Mouse (Mus musculus): Measurements from ENCODE around the gene Dgcr2. TPM values are rescaled to one million over a fixed set of nuclear protein-coding genes. Genes with fewer than 3 reads are reported as not detected.

The Dgcr2 gene
- total RNA-seq, 4 experiments from 2014 or later, result 97.2 to 104 (median 101) TPM

GRCm38 (mm10) chr16:17809125-17809524 lies 89.2 kb downstream of the Dgcr2 start:
- no peak for DNase-seq (ENCODE audit: low spot score in 2 of 2)

- DNase-seq (ENCODE audit: low spot score in 2 of 2), result peak; percentile 77 to 80
Observed at GRCm38 (mm10) chr16:17807192-17808009, 91.0 kb downstream of the Dgcr2 start.

- no peak for DNase-seq (ENCODE audit: low spot score in 2 of 2)
Observed at GRCm38 (mm10) chr16:17806581-17807191, 91.7 kb downstream of the Dgcr2 start.

GRCm38 (mm10) chr16:17804982-17805381 lies 93.4 kb downstream of the Dgcr2 start:
- DNase-seq (ENCODE audit: low spot score in 2 of 2), result no peak

- DNase-seq (ENCODE audit: low spot score in 2 of 2), result no peak
Observed at GRCm38 (mm10) chr16:17804449-17804912, 93.9 kb downstream of the Dgcr2 start.

GRCm38 (mm10) chr16:17803675-17804448 lies 94.5 kb downstream of the Dgcr2 start:
- DNase-seq (ENCODE audit: low spot score in 2 of 2), result no peak

- peak in 1 of 2 experiments; percentile 51 for DNase-seq (ENCODE audit: low spot score in 2 of 2)
Observed at GRCm38 (mm10) chr16:17802839-17803674, 95.3 kb downstream of the Dgcr2 start.

- DNase-seq (ENCODE audit: low spot score in 2 of 2), result no peak
Observed at GRCm38 (mm10) chr16:17802456-17802838, 95.9 kb downstream of the Dgcr2 start.

GRCm38 (mm10) chr16:17801777-17802455 lies 96.4 kb downstream of the Dgcr2 start:
- no peak for DNase-seq (ENCODE audit: low spot score in 2 of 2)

GRCm38 (mm10) chr16:17799584-17799983 lies 98.8 kb downstream of the Dgcr2 start:
- no peak for DNase-seq (ENCODE audit: low spot score in 2 of 2)

- no peak for DNase-seq (ENCODE audit: low spot score in 2 of 2)
Observed at GRCm38 (mm10) chr16:17798321-17799180, 99.8 kb downstream of the Dgcr2 start.

- no peak for DNase-seq (ENCODE audit: low spot score in 2 of 2)
Observed at GRCm38 (mm10) chr16:17797812-17798311, 100.5 kb downstream of the Dgcr2 start.

GRCm38 (mm10) chr16:17796971-17797811 lies 101.2 kb downstream of the Dgcr2 start, which contains the start of gene Scarf2:
Gene Scarf2 (plus strand): TSS chr16:17797282.
- DNase-seq (ENCODE audit: low spot score in 2 of 2), result no peak

GRCm38 (mm10) chr16:17796519-17796918 lies 101.8 kb downstream of the Dgcr2 start:
- DNase-seq (ENCODE audit: low spot score in 2 of 2), result no peak

- DNase-seq (ENCODE audit: low spot score in 2 of 2), result no peak
Observed at GRCm38 (mm10) chr16:17795643-17796042, 102.7 kb downstream of the Dgcr2 start.

- no peak for DNase-seq (ENCODE audit: low spot score in 2 of 2)
Observed at GRCm38 (mm10) chr16:17794047-17794446, 104.3 kb downstream of the Dgcr2 start.

GRCm38 (mm10) chr16:17792728-17793127 lies 105.6 kb downstream of the Dgcr2 start:
- no peak for DNase-seq (ENCODE audit: low spot score in 2 of 2)

Data from left cerebral cortex, adult 8-10 months (tissue).